Mouse (Mus musculus) hindbrain, postnatal 0 days (tissue): ENCODE results near the gene Tfdp1. TPM values are rescaled to one million over a fixed set of nuclear protein-coding genes. Genes with fewer than 3 reads are reported as not detected.

ENCODE experiments used
- ATAC-seq: fragments of 200-750 bp; cut with Nextera tagmentation; 2 replicates; pipeline ENCODE4 v1.8.0; 2017; ENCODE audit warnings: mild to moderate bottlenecking, moderate TSS enrichment, moderate library complexity
- DNase-seq: peaks from one replicate; pipeline ENCODE4 v3.0.0-alpha.2; 2015; ENCODE audit warnings: low spot score
- H3K27ac ChIP-seq: fragments of 300-500 bp; sonication (generic); 2 replicates; pipeline ENCODE4 v1.5.1; 2014; ENCODE audit warnings: mild to moderate bottlenecking
- H3K27me3 ChIP-seq: fragments of 300-500 bp; sonication (generic); 2 replicates; pipeline ENCODE4 v1.6.1; 2014; ENCODE audit warnings: low read length, mixed read lengths; ENCODE audit not compliant: insufficient read depth
- H3K36me3 ChIP-seq: fragments of 300-500 bp; sonication (generic); 2 replicates; pipeline ENCODE4 v1.6.1; 2014; ENCODE audit warnings: low read length, mixed read lengths; ENCODE audit not compliant: insufficient read depth
- H3K4me1 ChIP-seq: fragments of 300-500 bp; sonication (generic); 2 replicates; pipeline ENCODE4 v1.6.1; 2014; ENCODE audit warnings: antibody characterized with exemption, low read length, mixed read lengths; ENCODE audit not compliant: insufficient read depth
- H3K4me2 ChIP-seq: fragments of 300-500 bp; sonication (generic); 2 replicates; pipeline ENCODE4 v1.6.1; 2014; ENCODE audit warnings: low read depth, mild to moderate bottlenecking, low read length, moderate library complexity, mixed read lengths
- H3K4me3 ChIP-seq: fragments of 300-500 bp; sonication (generic); 2 replicates; pipeline ENCODE4 v1.5.1; 2014; ENCODE audit warnings: low read length
- H3K9ac ChIP-seq: fragments of 300-500 bp; sonication (generic); replicated peaks from 2 replicates; pipeline ENCODE4 v1.6.1; 2014; ENCODE audit warnings: mild to moderate bottlenecking, low read length, moderate library complexity, mixed read lengths
- H3K9me3 ChIP-seq: fragments of 300-500 bp; sonication (generic); 2 replicates; pipeline ENCODE4 v1.6.1; 2016; ENCODE audit warnings: low read length, mixed read lengths
- CTCF ChIP-seq: IDR thresholded peaks from 2 replicates; pipeline ENCODE4 v1.5.1; 2016; ENCODE audit warnings: antibody characterized with exemption, control low read depth, low read depth
- WGBS: fragments of 180-500 bp; shearing (Covaris S2); extraction: QIAGEN DNeasy Blood & Tissue Kit; methylation state at CpG from one replicate; pipeline ENCODE4 v1.1.7; 2014; 5-methylcytosine and 5-hydroxymethylcytosine counted together
- polyA plus RNA-seq: library from polyadenylated mRNA; unstranded; fragments of >200 nt; fragmentation: Nextera tagmentation; extraction: Ambion mirVana; gene quantifications from 2 replicates; pipeline ENCODE4 v1.2.1, GENCODE M21; 2015
- total RNA-seq: library from RNA; depleted of rRNA; stranded (reverse); fragments of >200 nt; gene quantifications from 2 replicates; pipeline ENCODE4 v1.2.3, GENCODE M21; 2014; rRNA removed

Tfdp1 gene
- total RNA-seq (66.3 and 74.1 TPM in 2 replicates), polyA plus RNA-seq (85.1 and 86.2 TPM in 2 replicates)

GRCm38 (mm10) chr8:13338255-13338860 lies at the start of gene Tfdp1:
Tfdp1 (plus strand) TSS chr8:13338751.
- 1% methylated on average over 28 of the region's 72 CpGs for WGBS
- H3K4me2 ChIP-seq = peak within 1 kb of the TSS; percentile 78
- no peak for TF ChIP-seq CTCF

DNA sequence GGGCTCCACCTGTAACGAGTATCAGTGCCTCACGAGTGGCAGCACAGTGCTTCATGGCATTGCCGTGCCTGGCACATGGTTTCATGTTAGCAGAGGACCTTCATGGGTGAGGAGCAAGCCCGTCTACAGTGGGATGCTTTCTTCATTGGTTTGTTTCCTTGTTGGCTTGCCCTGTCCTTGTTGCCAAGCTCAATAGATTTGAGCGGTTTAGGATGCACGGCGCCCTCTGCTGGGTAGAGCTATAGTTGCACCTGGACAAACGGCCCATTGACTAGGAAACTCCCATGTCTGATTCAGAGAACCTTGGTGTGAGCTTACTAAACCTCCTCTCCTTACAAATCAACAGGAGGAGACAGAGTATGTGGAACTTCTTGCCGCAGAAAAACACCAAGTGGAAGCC lies 46.2 kb upstream of the Tfdp1 start:
- whole genome bisulfite sequencing = 25% methylated on average over 9 of the region's 9 CpGs
- no peak overlapping the region for H3K4me3 ChIP-seq
- H3K9ac ChIP-seq = no peak overlapping the region
- ATAC-seq = no peak
- peak; percentile 90 for TF ChIP-seq CTCF
- no peaks in the 10 kb centered on the region for H3K9me3 ChIP-seq
- H3K4me2 ChIP-seq = no peak overlapping the region
- peaks cover 6% of the 10 kb centered on the region; the same call in 1 of the 2 replicates for H3K4me1 ChIP-seq
- DNase-seq = peak; percentile 78
- no peak overlapping the region for H3K27ac ChIP-seq
- H3K36me3 ChIP-seq = peaks cover 39% of the 10 kb centered on the region
- H3K27me3 ChIP-seq = no peaks in the 10 kb centered on the region

More at GRCm38 (mm10) chr8:13338255-13338860, at the start of gene Tfdp1:
- H3K27me3 ChIP-seq = no peaks in the 10 kb centered on the region
- peaks cover 14% of the 10 kb centered on the region; the same call in 1 of the 2 replicates for H3K36me3 ChIP-seq
- DNase-seq = peak; percentile 95
- no peaks in the 10 kb centered on the region for H3K4me1 ChIP-seq
- H3K4me3 ChIP-seq = peak within 1 kb of the TSS; percentile 84
- peak; percentile 93 for ATAC-seq
- H3K9ac ChIP-seq = peak within 1 kb of the TSS; percentile 95
- peak within 1 kb of the TSS; percentile 83 for H3K27ac ChIP-seq
- H3K9me3 ChIP-seq = no peaks in the 10 kb centered on the region

GRCm38 (mm10) chr8:13293677-13294470 lies 44.7 kb upstream of the Tfdp1 start:
- DNase-seq (no peak), ATAC-seq (no peak)
- no peak for TF ChIP-seq CTCF
- no peaks in the 10 kb centered on the region for H3K9me3 ChIP-seq
- no peak overlapping the region for H3K4me3 ChIP-seq
- peaks cover 41% of the 10 kb centered on the region for H3K36me3 ChIP-seq
- no peak overlapping the region for H3K4me2 ChIP-seq
- no peak overlapping the region for H3K9ac ChIP-seq
- WGBS = 92% methylated on average over 9 of the region's 9 CpGs
- H3K4me1 ChIP-seq = peaks cover 4% of the 10 kb centered on the region; the same call in 1 of the 2 replicates
- H3K27me3 ChIP-seq = no peaks in the 10 kb centered on the region
- no peak overlapping the region for H3K27ac ChIP-seq

- Histone ChIP-seq H3K9me3 (no peaks in the 10 kb centered on the region), H3K4me2 (no peak overlapping the region), H3K27me3 (no peaks in the 10 kb centered on the region), H3K9ac (no peak overlapping the region), H3K4me1 (no peaks in the 10 kb centered on the region), H3K36me3 (peaks cover 56% of the 10 kb centered on the region), H3K4me3 (no peak overlapping the region), H3K27ac (no peak overlapping the region)
- ATAC-seq = no peak
- no peak for DNase-seq
- TF ChIP-seq CTCF = no peak
- WGBS = 97% methylated on average over 8 of the region's 8 CpGs
Measured at GRCm38 (mm10) chr8:13299571-13299970, 39.0 kb upstream of the Tfdp1 start.

DNA sequence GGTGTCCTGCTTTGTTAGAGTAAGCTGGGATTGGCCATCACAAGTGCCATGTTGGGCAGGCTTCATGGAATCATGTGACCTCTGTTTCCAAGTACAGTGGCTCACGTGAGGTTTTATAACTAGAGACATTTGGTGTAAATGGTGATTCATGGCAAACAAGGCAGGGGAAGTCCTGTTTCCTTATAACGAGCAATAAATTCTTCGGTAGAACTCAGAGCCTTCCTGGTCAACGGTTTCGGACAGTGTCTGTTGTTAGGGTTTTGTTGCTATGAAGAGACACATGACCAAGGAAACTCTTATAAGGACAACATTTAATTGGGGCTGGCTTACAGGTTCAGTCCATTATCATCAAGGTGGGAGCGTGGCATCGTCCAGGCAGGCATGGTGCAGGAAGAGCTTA lies 37.5 kb upstream of the Tfdp1 start:
- Histone ChIP-seq H3K36me3 (peaks cover 42% of the 10 kb centered on the region), H3K4me1 (no peaks in the 10 kb centered on the region), H3K4me2 (no peak overlapping the region), H3K9me3 (no peaks in the 10 kb centered on the region), H3K27ac (no peak overlapping the region), H3K27me3 (no peaks in the 10 kb centered on the region), H3K9ac (no peak overlapping the region), H3K4me3 (no peak overlapping the region)
- ATAC-seq (no peak), DNase-seq (no peak)
- WGBS = 95% methylated on average over 7 of the region's 7 CpGs
- TF ChIP-seq CTCF = no peak

- Histone ChIP-seq H3K4me1 (no peaks in the 10 kb centered on the region), H3K36me3 (peaks cover 29% of the 10 kb centered on the region; the same call in 1 of the 2 replicates), H3K27me3 (no peaks in the 10 kb centered on the region), H3K4me2 (no peak overlapping the region), H3K9ac (no peak overlapping the region), H3K27ac (no peak overlapping the region), H3K4me3 (no peak overlapping the region), H3K9me3 (no peaks in the 10 kb centered on the region)
- TF ChIP-seq CTCF = no peak
- DNase-seq (no peak), ATAC-seq (no peak)
- WGBS = 95% methylated on average over 6 of the region's 6 CpGs
Measured at GRCm38 (mm10) chr8:13305459-13305858, 33.1 kb upstream of the Tfdp1 start.
